Mouse (Mus musculus) forebrain, postnatal 0 days (tissue): ENCODE measurements around the gene Ncbp2. TPM values are rescaled to one million over a fixed set of nuclear protein-coding genes. Genes with fewer than 3 reads are reported as not detected.

Source experiments
- ATAC-seq: fragments of 200-750 bp; cut with Nextera tagmentation; 2 replicates; pipeline ENCODE4 v1.8.0; 2017; ENCODE audit warnings: mild to moderate bottlenecking, moderate library complexity
- DNase-seq: peaks from one replicate; pipeline ENCODE4 v3.0.0-alpha.2; 2015
- H3K27ac ChIP-seq: fragments of 300-500 bp; sonication (generic); 2 replicates; pipeline ENCODE4 v1.5.1; 2014; ENCODE audit warnings: low read depth, mild to moderate bottlenecking, antibody characterized with exemption, low read length, moderate library complexity, mixed read lengths
- H3K27me3 ChIP-seq: fragments of 300-500 bp; sonication (generic); 2 replicates; pipeline ENCODE4 v1.6.1; 2014; ENCODE audit warnings: mild to moderate bottlenecking, low read length, mixed read lengths; ENCODE audit not compliant: insufficient read depth
- H3K36me3 ChIP-seq: fragments of 300-500 bp; sonication (generic); 2 replicates; pipeline ENCODE4 v1.6.1; 2014; ENCODE audit warnings: mild to moderate bottlenecking, moderate library complexity; ENCODE audit not compliant: insufficient read depth
- H3K4me1 ChIP-seq: fragments of 300-500 bp; sonication (generic); 2 replicates; pipeline ENCODE4 v1.6.1; 2014; ENCODE audit warnings: antibody characterized with exemption; ENCODE audit not compliant: insufficient read depth
- H3K4me2 ChIP-seq: fragments of 300-500 bp; sonication (generic); 2 replicates; pipeline ENCODE4 v1.6.1; 2014; ENCODE audit warnings: low read depth, mild to moderate bottlenecking, moderate library complexity
- H3K4me3 ChIP-seq: fragments of 300-500 bp; sonication (generic); 2 replicates; pipeline ENCODE4 v1.5.1; 2014; ENCODE audit warnings: low read depth, low read length, mixed read lengths
- H3K9ac ChIP-seq: fragments of 300-500 bp; sonication (generic); 2 replicates; pipeline ENCODE4 v1.6.1; 2014; ENCODE audit warnings: mild to moderate bottlenecking
- H3K9me3 ChIP-seq: fragments of 300-500 bp; sonication (generic); 2 replicates; pipeline ENCODE4 v1.6.1; 2016; ENCODE audit warnings: low read length
- CTCF ChIP-seq: sonication (generic); IDR thresholded peaks from 2 replicates; pipeline ENCODE4 v1.5.1; 2016; ENCODE audit warnings: antibody characterized with exemption, control low read depth, low read depth
- WGBS: fragments of 180-500 bp; shearing (Covaris S2); extraction: QIAGEN DNeasy Blood & Tissue Kit; methylation state at CpG from one replicate; pipeline ENCODE4 v1.1.7; 2014; 5-methylcytosine and 5-hydroxymethylcytosine counted together
- polyA plus RNA-seq: library from polyadenylated mRNA; unstranded; fragments of >200 nt; fragmentation: Nextera tagmentation; extraction: Ambion mirVana; gene quantifications from 2 replicates; pipeline ENCODE4 v1.2.1, GENCODE M21; 2015
- total RNA-seq: library from RNA; depleted of rRNA; stranded (reverse); fragments of >200 nt; gene quantifications from 2 replicates; pipeline ENCODE4 v1.2.3, GENCODE M21; 2014

Ncbp2 gene
- total and polyA plus RNA-seq, 2 experiments from 2014 or later = 29.9 to 66.3 TPM

GRCm38 (mm10) chr16:31980946-31981345 is 32.6 kb downstream of the Ncbp2 start:
- 75% methylated on average over 5 of the region's 5 CpGs for WGBS
- DNase-seq = no peak
- H3K9me3 ChIP-seq = no peaks in the 10 kb centered on the region

DNA sequence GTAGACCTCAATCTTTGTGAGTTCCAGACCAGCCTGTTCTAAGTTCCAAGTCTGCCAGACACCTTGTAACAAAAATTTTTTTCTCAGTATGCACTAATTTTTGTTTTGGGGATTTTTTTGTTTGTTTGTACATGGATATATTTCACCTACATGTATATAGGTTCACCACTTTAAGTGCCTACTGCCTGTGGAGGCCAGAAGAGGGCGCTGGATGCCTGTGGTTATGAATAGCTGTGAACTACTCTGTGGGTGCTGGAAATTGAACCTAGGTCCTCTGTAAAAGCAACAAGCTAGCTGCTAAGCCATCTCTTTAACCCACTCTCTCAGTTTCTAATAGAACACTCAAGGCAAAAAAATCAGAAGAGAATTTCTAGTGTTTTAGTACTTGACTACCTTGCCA is 43.7 kb downstream of the Ncbp2 start:
- no peak overlapping the region for H3K4me2 ChIP-seq
- no peaks in the 10 kb centered on the region for H3K9me3 ChIP-seq
- no peak overlapping the region for H3K9ac ChIP-seq
- H3K27me3 ChIP-seq = no peaks in the 10 kb centered on the region
- no peak for DNase-seq
- H3K4me1 ChIP-seq = no peaks in the 10 kb centered on the region
- 71% methylated on average over 1 of the region's 1 CpGs for WGBS
- H3K27ac ChIP-seq = no peak overlapping the region
- no peak for TF ChIP-seq CTCF
- ATAC-seq = no peak
- H3K4me3 ChIP-seq = no peak overlapping the region
- peaks cover 39% of the 10 kb centered on the region for H3K36me3 ChIP-seq

More at GRCm38 (mm10) chr16:31980946-31981345, 32.6 kb downstream of the Ncbp2 start:
- Histone ChIP-seq H3K4me1 (no peaks in the 10 kb centered on the region), H3K27me3 (no peaks in the 10 kb centered on the region), H3K27ac (no peak overlapping the region), H3K9ac (no peak overlapping the region), H3K4me3 (no peak overlapping the region), H3K4me2 (no peak overlapping the region), H3K36me3 (peaks cover 20% of the 10 kb centered on the region)
- no peak for ATAC-seq
- no peak for TF ChIP-seq CTCF

DNA sequence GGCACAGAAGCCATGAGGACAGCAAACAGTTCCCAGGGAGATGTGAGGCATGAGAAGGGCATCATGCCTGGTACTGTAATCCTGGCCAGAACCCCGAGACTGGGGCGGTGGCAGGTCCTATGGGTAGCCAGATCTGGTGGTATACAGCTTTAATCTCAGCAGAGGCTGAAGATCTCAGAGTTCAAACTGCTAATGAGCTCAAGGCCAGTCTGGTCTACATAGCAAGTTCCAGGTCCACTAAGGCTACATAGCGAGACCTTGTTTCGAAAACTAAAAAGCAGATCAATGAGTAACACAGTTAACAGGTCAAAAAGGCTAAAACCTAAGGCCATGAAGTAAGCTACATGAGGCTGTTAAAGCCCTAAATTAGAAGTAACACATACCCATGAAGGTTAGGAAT is 44.9 kb downstream of the Ncbp2 start:
- no peak for TF ChIP-seq CTCF

GRCm38 (mm10) chr16:31993946-31994345 is 45.6 kb downstream of the Ncbp2 start:
- H3K9me3 ChIP-seq = no peaks in the 10 kb centered on the region
- DNase-seq (no peak), ATAC-seq (no peak)
- H3K4me3 ChIP-seq = no peak overlapping the region
- peaks cover 31% of the 10 kb centered on the region for H3K36me3 ChIP-seq
- no peak for TF ChIP-seq CTCF
- no peaks in the 10 kb centered on the region for H3K27me3 ChIP-seq
- no peaks in the 10 kb centered on the region for H3K4me1 ChIP-seq
- no peak overlapping the region for H3K27ac ChIP-seq
- H3K9ac ChIP-seq = no peak overlapping the region
- no peak overlapping the region for H3K4me2 ChIP-seq

More for the DNA sequence above, 44.9 kb downstream of the Ncbp2 start:
- H3K27ac ChIP-seq = no peak overlapping the region
- DNase-seq = no peak
- H3K4me1 ChIP-seq = no peaks in the 10 kb centered on the region
- no peak overlapping the region for H3K4me3 ChIP-seq
- H3K4me2 ChIP-seq = no peak overlapping the region
- ATAC-seq = no peak
- H3K27me3 ChIP-seq = no peaks in the 10 kb centered on the region
- no peak overlapping the region for H3K9ac ChIP-seq
- WGBS = 95% methylated on average over 4 of the region's 4 CpGs
- peaks cover 31% of the 10 kb centered on the region for H3K36me3 ChIP-seq
- H3K9me3 ChIP-seq = no peaks in the 10 kb centered on the region

- no peak for TF ChIP-seq CTCF
- Histone ChIP-seq H3K9me3 (no peaks in the 10 kb centered on the region), H3K4me1 (0 out of 2 replicates have a peak, but pooled peaks cover under 1% of the 10 kb centered on the region), H3K9ac (no peak overlapping the region), H3K27me3 (no peaks in the 10 kb centered on the region), H3K36me3 (peaks cover 19% of the 10 kb centered on the region), H3K4me2 (no peak overlapping the region), H3K27ac (no peak overlapping the region), H3K4me3 (no peak overlapping the region)
- DNase-seq (no peak), ATAC-seq (no peak)
- 91% methylated on average over 5 of the region's 5 CpGs for WGBS
Observed at GRCm38 (mm10) chr16:31996371-31996770, 48.1 kb downstream of the Ncbp2 start.

GRCm38 (mm10) chr16:32002509-32003477 is 54.5 kb downstream of the Ncbp2 start, which contains the start of gene Senp5:
Gene Senp5 (minus strand): TSS chr16:32003287.
- Histone ChIP-seq H3K27ac (peak within 1 kb of the TSS; percentile 79), H3K4me3 (peak within 1 kb of the TSS; percentile 96), H3K9me3 (no peaks in the 10 kb centered on the region), H3K36me3 (peaks cover 4% of the 10 kb centered on the region; the same call in 1 of the 2 replicates), H3K4me1 (peaks cover 10% of the 10 kb centered on the region; the same call in 1 of the 2 replicates), H3K9ac (peak within 1 kb of the TSS; percentile 94), H3K4me2 (peak within 1 kb of the TSS; percentile 77), H3K27me3 (no peaks in the 10 kb centered on the region)
- TF ChIP-seq CTCF = peak; percentile 34
- peak; percentile 98 for ATAC-seq
- peak; percentile 92 for DNase-seq
- 2% methylated on average over 62 of the region's 66 CpGs for WGBS

DNA sequence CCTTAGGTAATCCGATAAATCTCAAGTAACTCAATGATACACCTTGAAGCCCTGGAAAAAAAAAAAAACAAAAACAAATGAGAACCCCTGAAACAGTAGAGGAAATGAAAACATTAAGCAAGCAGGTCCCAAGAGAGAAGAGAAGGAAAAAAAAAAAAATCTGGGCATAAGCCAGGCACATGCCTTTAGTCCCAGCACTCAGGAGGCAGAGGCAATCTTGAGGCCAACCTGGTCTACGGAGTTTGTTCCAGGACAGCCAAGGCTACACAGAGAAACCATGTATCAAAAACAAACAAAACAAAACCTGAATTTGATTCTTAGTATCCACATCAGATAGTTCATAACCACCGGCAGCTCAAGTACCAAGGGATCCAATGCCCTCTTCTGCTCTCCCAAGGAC is 56.4 kb downstream of the Ncbp2 start:
- H3K27ac ChIP-seq = no peak overlapping the region
- H3K4me1 ChIP-seq = peaks cover 10% of the 10 kb centered on the region; the same call in 1 of the 2 replicates
- no peaks in the 10 kb centered on the region for H3K36me3 ChIP-seq
- ATAC-seq (no peak), DNase-seq (no peak)
- H3K4me3 ChIP-seq = no peak overlapping the region
- no peak overlapping the region for H3K4me2 ChIP-seq
- H3K9me3 ChIP-seq = no peaks in the 10 kb centered on the region
- 97% methylated on average over 3 of the region's 3 CpGs for WGBS
- TF ChIP-seq CTCF = no peak
- H3K27me3 ChIP-seq = no peaks in the 10 kb centered on the region
- H3K9ac ChIP-seq = no peak overlapping the region
